In the genomic region with DNA sequence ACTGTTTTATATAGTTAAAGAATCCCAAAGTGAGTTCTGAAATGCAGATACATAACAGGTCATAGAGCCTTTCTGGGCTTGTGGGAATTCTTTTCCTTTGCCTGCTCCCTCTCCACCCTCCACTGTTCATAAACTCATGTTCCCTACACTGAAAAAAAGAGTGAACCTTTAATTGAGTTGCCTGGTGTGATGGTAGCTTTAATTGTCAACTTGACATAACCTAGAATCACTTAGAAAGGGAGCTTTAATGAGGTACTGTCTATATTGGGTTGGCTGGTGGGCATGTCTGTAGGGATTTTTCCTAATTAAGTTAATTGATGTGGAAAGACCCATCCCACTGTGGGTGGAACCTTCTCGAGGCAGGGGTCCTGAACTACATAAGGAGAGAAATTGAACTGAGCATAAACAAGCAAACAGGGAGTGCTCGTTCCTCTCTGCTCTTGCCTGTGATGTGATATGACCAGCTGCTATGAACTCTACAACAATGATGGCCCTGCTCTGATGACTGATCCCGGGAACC, we compare ENCODE assay signal across 20 mouse cellular contexts.
"Had no signal": no experiment of that assay in that cellular context is flagged by ENCODE, and none has a peak within 500 bp of the region (broad histone marks: within the 10 kb centered on the region; RNA-seq: fewer than 3 reads in every experiment).

No protein-coding gene starts in this region.

- H3K27ac ChIP-seq: kidney, postnatal 0 days; limb, embryonic 10.5 days; limb, embryonic 13.5 days; liver, embryonic 12.5 days; liver, embryonic 15.5 days; lung, embryonic 15.5 days; midbrain, embryonic 10.5 days; neural tube, embryonic 13.5 days had no signal

- H3K4me2 ChIP-seq: limb, embryonic 13.5 days; liver, embryonic 12.5 days; liver, embryonic 15.5 days; lung, embryonic 15.5 days; neural tube, embryonic 13.5 days had no signal

- H3K36me3 ChIP-seq: limb, embryonic 10.5 days; limb, embryonic 13.5 days; liver, embryonic 12.5 days; liver, embryonic 15.5 days; lung, embryonic 15.5 days; midbrain, embryonic 10.5 days; neural tube, embryonic 13.5 days had no signal

- H3K4me3 ChIP-seq: limb, embryonic 10.5 days; limb, embryonic 13.5 days; liver, embryonic 12.5 days; liver, embryonic 15.5 days; lung, embryonic 15.5 days; megakaryocyte, embryonic 14.5 days; midbrain, embryonic 10.5 days; neural tube, embryonic 13.5 days had no signal

- DNase-seq: kidney, adult 2 months; kidney, postnatal 36 days; layer of hippocampus, postnatal 36 days; liver; lung, adult 18-20 months; lung, postnatal 10 days; lung, postnatal 36 days; midbrain, embryonic 14.5 days; thymus, adult 18-20 months; thymus, postnatal 36 days had no signal

- H3K27me3 ChIP-seq: limb, embryonic 13.5 days; liver, embryonic 12.5 days; liver, embryonic 15.5 days; lung, embryonic 15.5 days; megakaryocyte, embryonic 14.5 days; neural tube, embryonic 13.5 days had no signal

- H3K9me3 ChIP-seq: limb, embryonic 10.5 days; limb, embryonic 13.5 days; liver, embryonic 15.5 days; lung, embryonic 15.5 days; midbrain, embryonic 10.5 days; neural tube, embryonic 13.5 days had no signal

- H3K4me1 ChIP-seq: limb, embryonic 10.5 days; limb, embryonic 13.5 days; liver, embryonic 12.5 days; liver, embryonic 15.5 days; lung, embryonic 15.5 days; megakaryocyte, embryonic 14.5 days; midbrain, embryonic 10.5 days; neural tube, embryonic 13.5 days had no signal

- ATAC-seq: intestine, postnatal 0 days; liver, embryonic 12.5 days had no signal

- H3K9ac ChIP-seq: limb, embryonic 13.5 days; liver, embryonic 12.5 days; liver, embryonic 15.5 days; lung, embryonic 15.5 days; neural tube, embryonic 13.5 days had no signal
